Mouse (Mus musculus): Measurements from ENCODE around the gene Pcare.

DNA sequence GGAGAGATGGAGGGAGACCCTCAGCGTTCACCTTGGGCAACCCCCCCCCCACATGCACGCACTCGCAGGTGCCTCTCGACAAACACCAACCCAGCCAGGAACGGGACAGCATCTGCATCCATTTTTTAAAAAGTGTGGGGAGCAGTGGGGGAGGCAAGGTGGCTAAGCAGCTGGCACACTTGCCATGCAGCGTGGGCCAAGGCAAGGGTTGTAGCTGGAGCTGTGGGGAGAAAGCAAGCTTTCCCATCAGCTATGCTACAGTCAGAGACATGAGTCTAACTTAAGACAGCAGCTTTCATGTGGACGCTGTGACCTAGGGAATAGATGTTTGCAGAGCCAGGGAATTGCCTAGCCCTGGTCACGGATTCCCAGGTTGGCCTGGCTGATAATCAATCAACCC lies 57.5 kb downstream of the Pcare start:
- TF ChIP-seq CTCF (IDR thresholded peaks at IDR 0.05) (no peak), POLR2A (IDR thresholded peaks at IDR 0.05; ENCODE audit: insufficient read depth, low read depth, low read length) (no peak), EP300 (IDR thresholded peaks at IDR 0.05; ENCODE audit: insufficient read depth, low read depth, low read length) (no peak)

Measured in heart, adult 2 months (tissue).